Mouse (Mus musculus) brown adipose tissue, adult 24 weeks (tissue): ENCODE measurements at regions not wholly inside any gene's neighbourhood (a gene's known extent, or its start where the extent isn't known, plus 50 kb on each side); places are given as distances from the start of the nearest gene placed in this dataset.

Source experiments
- H3K27ac ChIP-seq: fragments of 200-500 bp; replicated peaks from 2 replicates; pipeline ENCODE4 v1.5.1; 2012; ENCODE audit warnings: low read depth, mild to moderate bottlenecking, low read length
- H3K4me1 ChIP-seq: fragments of 200-500 bp; 2 replicates; pipeline ENCODE4 v1.6.1; 2012; ENCODE audit warnings: low read length, mixed read lengths; ENCODE audit not compliant: control insufficient read depth, insufficient read depth, insufficient read length
- H3K4me3 ChIP-seq: fragments of 200-500 bp; 2 replicates; pipeline ENCODE4 v1.5.1; 2012; ENCODE audit warnings: low read depth, mild to moderate bottlenecking, low read length, moderate library complexity; ENCODE audit not compliant: insufficient read depth

DNA sequence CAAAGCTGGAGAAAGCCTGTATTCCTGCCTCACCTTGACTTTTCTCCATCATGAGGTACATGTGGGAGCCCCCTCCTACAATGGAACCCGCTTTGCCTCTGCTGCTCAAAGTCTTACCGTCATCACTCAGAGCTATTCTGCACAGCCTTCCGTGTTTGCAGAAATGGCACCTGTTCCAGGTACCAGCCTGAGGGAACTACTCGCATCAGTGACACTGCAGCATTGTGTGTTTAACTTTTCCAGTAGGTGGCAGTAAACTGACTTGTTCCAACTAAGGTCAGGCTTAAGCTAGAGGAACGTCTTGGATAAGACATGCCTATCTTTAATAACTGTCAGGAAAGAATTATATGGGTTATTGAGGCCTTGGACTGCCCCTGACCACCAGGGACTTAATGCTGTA lies 71.4 kb downstream of the Fam173b start:
- Histone ChIP-seq H3K27ac (no peak overlapping the region), H3K4me1 (no peaks in the 10 kb centered on the region), H3K4me3 (no peak overlapping the region)

DNA sequence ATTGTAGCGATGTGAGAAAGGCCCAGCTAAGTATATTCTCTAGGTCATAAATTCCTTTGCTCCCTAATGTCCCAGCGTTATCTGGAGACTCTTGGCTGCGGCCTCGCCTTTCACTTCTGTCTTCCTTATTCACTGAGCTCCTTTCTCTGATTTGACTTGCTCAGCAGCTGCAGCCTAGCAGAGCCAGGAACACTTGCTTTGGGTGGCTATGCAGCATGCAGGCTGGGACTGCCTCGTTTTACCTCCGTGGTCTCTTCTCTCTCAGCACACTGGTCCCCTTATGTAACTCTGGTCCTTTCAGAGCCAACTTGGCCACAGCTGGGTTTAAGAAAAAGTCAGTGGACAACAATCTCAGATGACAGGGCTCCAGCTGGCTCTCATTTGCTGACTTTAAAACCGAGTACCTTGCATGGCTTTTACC lies 75.1 kb downstream of the Fam173b start:
- peak overlapping the region; percentile 32; the same call in 1 of the 2 replicates for H3K4me3 ChIP-seq
- no peak overlapping the region for H3K27ac ChIP-seq
- H3K4me1 ChIP-seq: no peaks in the 10 kb centered on the region

DNA sequence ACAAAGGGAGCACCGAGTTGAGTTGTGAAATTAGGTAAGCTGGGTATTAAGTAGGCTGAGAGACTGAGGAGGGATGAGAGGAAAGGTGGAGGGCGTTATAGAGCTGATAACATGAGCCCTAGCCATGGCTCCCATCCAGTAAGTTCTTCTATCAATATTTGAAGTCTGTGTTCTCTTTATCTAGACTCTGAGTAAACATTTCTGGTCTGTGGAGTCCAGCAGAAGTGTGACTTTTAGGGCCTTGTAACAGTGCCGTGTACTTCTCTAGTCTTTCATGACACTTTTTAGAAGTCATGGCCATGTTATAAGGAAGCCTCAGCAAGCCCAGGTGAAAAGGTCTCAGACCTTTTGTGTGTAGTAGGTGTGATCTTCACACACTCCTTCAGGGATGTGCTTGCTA lies 91.5 kb downstream of the Fam173b start:
- H3K4me3 ChIP-seq: no peak overlapping the region
- H3K27ac ChIP-seq: no peak overlapping the region
- no peaks in the 10 kb centered on the region for H3K4me1 ChIP-seq

DNA sequence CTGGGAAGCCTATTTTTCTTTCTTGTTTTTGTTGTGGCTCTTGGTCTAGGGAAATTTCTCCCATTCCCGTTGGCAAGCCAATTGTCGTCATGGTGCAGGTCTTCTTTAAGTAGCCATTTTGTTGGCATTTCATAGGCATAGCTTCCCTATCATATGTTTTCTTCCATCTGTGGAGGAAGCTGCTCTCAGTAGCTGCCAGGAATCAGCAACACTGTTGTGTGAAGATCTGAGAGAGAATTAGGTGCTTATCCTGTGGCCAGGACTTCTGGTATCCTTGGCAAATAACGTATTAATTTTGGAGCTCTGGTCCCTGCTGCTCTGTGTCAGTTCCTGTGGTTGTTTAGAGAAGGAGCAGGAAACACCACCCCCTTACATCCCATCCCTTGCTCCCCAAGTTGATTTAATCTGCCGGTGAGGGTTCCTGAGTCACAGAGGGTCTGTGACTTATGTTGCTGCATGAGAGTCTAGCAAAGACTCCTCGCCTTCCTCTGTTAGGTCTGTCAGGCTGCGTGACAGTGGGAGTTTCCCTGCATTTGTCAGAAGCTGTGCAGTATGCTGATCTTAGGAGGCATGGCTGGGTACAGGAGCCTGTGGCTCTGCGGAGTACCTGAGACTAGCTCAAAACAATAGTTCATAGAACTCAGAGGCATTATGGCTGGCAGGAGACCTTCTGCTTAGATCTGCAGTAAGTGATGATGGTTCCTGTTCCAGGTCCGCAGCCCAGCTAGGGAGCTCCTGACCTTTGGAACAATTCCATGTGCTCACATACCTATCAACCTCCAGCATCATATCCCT lies 93.4 kb downstream of the Fam173b start:
- Histone ChIP-seq H3K4me3 (no peak overlapping the region), H3K4me1 (no peaks in the 10 kb centered on the region), H3K27ac (no peak overlapping the region)

DNA sequence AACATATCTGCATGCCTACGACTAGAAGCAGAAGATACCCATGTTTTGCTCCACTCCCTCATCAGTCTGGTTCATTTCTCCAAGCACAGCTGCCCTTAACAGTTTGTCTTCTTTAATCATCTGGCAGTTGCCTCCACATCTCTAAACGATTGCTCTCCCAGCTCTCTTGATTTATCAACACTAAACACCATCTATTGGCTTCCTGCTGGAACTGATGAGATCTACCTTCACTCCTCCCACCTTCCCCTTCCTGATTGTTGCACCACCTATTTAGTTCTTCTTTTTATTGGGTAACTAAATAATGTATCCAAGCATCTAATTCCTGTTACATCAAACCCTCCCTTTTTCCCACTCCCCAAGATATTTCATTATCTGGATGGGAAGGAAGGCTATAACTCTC lies 101.7 kb downstream of the Fam173b start:
- Histone ChIP-seq H3K4me3 (no peak overlapping the region), H3K27ac (no peak overlapping the region), H3K4me1 (no peaks in the 10 kb centered on the region)

DNA sequence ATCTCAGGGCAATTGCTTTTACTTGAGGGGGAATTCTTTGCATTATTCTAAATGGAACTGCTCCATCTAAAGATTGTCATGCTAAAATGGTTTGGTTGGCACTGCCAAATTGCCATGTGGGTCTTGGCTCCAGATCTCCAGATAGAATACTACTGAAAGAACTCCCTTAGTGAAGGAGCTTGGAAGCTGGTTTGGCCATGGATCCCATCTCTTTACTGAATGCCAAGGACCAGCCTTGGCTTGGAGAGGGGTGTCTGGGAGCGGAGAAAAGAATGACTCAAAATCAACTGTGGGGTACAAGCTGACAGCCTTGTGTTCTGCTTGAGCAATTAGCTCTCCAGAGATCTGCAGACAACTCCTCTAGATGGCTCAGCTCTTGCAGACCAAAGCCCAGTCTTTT lies 105.8 kb downstream of the Fam173b start:
- Histone ChIP-seq H3K4me3 (no peak overlapping the region), H3K4me1 (no peaks in the 10 kb centered on the region), H3K27ac (no peak overlapping the region)

DNA sequence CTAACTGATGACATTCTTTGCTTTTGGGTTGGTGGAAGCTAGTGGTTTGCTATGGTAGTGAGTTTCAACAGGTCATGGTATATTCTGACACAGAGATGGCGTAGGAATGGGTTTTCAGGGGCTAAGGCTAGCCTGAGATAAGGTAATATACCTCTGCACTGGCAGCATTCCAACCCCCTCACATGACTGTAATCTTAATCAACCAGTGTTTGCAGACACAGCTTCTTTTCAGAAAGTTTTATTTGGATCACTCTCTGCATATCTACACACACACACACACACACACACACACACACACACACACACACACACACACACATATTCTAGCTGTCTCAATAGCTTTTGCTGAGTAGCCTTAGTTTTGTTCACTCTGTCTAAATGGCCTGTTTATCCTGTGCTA lies 119.4 kb downstream of the Fam173b start:
- Histone ChIP-seq H3K27ac (no peak overlapping the region), H3K4me1 (no peaks in the 10 kb centered on the region), H3K4me3 (no peak overlapping the region)

DNA sequence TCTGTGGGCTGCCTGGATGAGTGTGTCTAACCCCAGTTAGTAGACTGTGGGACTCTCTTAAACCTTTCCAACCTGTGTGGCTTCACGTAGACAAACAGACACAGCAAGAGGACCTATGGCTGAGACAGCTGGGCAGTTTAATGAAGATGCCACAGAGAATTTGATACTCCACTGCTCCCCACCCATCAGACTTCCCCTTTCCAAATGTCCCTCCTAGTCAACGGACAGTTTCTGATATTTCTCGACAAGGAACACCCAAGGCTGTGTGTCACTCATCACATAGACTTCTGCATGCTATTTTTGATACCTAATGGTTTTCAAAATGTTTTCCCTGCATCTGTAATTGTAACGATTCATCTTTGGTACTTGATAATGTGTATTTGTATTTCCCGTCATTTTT lies 120.8 kb downstream of the Fam173b start:
- Histone ChIP-seq H3K4me1 (no peaks in the 10 kb centered on the region), H3K27ac (no peak overlapping the region), H3K4me3 (no peak overlapping the region)

DNA sequence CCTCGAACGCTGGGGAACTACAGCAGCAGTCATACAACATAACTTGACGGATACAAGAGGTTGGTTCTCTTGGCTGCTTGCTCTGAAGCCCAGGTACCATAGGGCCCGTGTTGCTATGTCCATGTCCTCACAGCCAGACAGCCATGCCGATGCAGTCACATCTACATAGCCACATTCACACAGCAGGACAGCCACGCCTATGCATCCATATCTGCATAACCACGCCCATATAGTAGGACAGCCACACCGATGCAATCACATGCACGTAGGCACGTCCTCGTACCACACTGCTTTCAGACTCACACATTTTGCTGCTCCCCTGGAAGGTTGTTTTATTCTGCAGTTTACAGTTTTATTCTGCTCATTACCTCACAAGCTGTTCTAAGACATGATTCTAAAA lies 122.6 kb downstream of the Fam173b start:
- H3K4me3 ChIP-seq: no peak overlapping the region
- no peak overlapping the region for H3K27ac ChIP-seq
- H3K4me1 ChIP-seq: no peaks in the 10 kb centered on the region

DNA sequence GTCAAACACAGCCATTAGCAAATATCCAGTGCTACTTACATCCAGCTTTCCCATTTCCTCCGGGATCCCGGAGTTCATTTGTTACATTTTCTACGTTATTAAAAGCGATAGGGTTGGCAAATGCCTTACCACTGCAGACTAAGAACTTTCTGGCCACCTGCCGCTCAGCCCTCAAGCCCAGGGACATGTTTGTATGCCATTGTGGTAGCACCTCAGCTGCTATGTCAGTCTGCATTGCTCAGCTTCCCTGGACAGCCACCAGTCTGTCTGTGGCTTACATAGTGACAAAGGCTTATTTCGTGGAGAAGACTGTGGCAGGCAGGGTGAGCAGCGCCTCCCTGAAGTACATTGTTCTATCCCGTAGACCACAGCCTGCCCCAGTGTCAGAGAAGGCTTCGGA lies 127.5 kb downstream of the Fam173b start:
- Histone ChIP-seq H3K4me3 (no peak overlapping the region), H3K27ac (no peak overlapping the region), H3K4me1 (no peaks in the 10 kb centered on the region)

DNA sequence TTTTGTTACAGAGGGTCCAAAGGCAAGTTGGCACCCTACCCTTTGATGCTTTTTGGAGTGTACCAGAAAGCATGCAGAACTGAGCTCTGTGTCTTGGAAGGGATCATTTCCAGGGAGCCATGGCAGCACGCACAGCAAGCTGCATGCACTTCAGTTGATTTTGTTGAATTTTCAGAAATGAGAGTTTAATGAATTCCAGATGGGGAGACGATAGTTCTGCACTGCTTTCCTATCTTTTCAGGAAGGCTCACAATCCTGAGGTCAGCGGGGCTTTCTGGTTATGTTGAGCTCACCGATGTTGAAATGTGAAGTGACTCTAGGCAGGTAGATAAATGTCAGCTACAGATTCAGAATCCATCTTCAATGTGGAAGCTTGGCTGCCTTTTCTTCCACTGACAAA lies 140.0 kb downstream of the Fam173b start:
- Histone ChIP-seq H3K4me3 (no peak overlapping the region), H3K4me1 (no peaks in the 10 kb centered on the region), H3K27ac (no peak overlapping the region)

DNA sequence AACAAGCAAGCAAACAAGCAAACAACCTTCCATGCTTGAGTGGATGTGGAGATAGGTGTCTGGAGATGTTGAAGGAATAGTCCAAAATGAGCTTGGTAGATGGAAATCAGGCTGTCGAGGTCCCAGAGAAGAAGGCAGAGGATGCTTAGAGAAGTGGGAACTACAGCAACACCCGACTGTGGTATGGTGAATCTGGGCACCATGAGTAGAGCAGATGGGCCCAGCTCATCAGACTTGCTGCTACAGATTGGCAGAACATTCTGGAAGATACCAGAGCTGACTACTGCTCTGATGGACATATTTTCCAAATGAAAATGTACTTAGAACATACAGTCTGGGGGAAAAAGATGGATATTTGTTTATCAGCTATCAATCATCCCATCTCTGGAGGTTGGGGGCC lies 142.9 kb downstream of the Fam173b start:
- Histone ChIP-seq H3K4me3 (no peak overlapping the region), H3K4me1 (no peaks in the 10 kb centered on the region), H3K27ac (no peak overlapping the region)

DNA sequence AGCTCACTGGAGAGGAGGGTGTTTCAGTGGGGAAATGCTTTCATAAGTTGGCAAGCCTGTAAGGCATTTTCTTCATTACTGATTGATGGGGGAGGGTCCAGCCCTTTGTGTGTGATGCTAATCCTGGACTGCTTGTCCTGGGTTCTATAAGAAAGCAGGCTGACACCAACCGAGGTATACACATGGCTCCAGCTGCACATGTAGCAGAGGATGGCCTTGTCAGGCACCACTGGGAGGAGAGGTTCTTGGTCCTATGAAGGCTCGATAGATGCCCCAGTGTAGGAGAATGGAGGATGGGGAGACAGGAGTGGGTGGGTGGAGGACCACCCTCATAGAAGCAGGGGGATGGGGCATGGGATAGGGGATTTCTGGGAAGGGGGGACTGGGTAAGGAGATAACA lies 151.0 kb downstream of the Fam173b start:
- H3K27ac ChIP-seq: no peak overlapping the region
- no peaks in the 10 kb centered on the region for H3K4me1 ChIP-seq
- no peak overlapping the region for H3K4me3 ChIP-seq

DNA sequence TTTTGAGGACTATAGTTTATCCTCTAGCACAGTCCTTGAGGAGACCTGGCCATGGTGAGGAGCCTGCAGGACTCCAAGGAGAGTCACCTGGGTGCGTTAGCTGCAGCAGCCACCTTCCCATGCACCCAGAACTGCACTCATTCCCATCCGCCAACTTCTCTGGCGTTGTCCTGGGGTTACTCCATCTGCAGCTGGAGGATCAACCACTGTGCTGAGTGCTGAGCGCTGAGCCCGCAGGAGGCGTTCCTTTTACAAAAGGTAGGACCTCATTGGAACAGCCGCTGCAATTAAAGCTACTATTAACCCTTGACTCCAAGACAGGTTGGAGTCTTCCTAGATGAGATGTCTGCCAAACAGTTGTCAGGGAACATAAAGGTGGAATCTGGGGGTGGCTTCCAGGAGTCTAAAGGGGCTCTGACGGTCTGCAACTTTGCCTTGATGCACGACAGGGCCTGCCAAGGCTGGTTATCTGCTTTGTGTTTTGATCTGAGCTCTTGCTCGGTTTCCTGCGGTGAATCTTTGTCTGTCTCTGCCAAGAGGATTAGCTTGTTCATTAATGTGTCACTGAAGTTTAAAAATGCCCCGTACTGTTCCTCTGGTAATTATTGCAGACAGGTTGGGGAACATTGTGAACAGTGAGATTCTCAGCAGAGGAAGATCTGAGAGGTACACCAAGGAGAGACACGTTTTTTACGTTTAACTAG lies 152.1 kb downstream of the Fam173b start:
- H3K4me1 ChIP-seq: no peaks in the 10 kb centered on the region
- H3K27ac ChIP-seq: no peak overlapping the region
- no peak overlapping the region for H3K4me3 ChIP-seq

DNA sequence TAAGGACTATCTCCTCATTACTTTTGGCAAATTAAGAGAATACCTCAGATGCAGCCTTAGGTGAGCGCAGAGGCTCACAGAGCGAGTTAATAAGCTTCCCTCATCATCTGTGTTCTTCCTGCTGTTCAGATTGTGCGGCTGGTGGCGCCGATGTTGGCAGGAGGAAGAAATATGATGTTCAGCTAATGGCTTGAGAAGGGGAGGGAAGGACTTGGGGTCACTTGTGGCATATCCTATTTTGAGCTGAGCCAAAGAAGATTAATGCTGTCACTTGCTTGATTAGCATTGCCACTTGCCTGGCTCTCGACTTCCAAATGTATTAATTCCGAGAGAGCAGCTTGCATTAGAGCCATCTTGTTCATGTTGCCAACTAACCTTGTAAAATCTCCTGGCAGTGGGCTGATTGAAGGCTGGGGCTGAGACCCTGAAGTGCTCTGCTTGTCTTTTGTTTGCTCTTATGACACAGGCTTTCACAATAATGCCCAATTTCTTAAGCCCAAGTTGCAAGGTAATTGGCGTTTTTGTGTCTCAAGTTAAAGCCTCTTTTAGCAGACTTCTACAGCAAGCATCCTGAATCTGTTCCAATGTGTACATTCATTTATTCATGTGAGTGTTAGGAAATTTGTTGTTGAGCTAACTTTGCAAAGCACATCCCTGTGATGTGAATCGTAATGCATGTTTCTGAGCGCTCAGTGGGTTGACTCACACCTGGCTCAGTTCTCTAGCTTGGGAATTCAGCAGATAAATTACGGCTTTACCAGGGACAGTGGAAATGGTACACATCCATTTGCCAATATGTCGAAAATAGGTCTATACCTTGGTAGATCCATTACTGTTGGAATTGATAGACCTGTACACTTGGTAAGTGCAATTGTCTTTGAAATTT lies 167.6 kb downstream of the Fam173b start:
- no peaks in the 10 kb centered on the region for H3K4me1 ChIP-seq

More for the DNA sequence above, 167.6 kb downstream of the Fam173b start:
- Histone ChIP-seq H3K4me3 (no peak overlapping the region), H3K27ac (no peak overlapping the region)
